Mouse (Mus musculus) bone marrow, adult 2 months (tissue): ENCODE data around the gene Atp4a. TPM values are rescaled to one million over a fixed set of nuclear protein-coding genes. Genes with fewer than 3 reads are reported as not detected.

Source experiments
- H3K27ac ChIP-seq: fragments of 200-500 bp; 2 replicates; pipeline ENCODE4 v1.5.1; 2012; ENCODE audit warnings: low read depth, mild to moderate bottlenecking, control low read depth, inconsistent platforms, low read length; ENCODE audit not compliant: control insufficient read depth, poor library complexity, insufficient read depth
- H3K4me1 ChIP-seq: fragments of 200-500 bp; 2 replicates; pipeline ENCODE4 v1.6.1; 2011; ENCODE audit warnings: low read length; ENCODE audit not compliant: control insufficient read depth, insufficient read depth
- H3K4me3 ChIP-seq: fragments of 200-500 bp; replicated peaks from 2 replicates; pipeline ENCODE3; 2011; ENCODE audit warnings: mild to moderate bottlenecking, low read depth, low read length, control low read depth; ENCODE audit not compliant: control insufficient read depth
- CTCF ChIP-seq: fragments of 200-500 bp; IDR thresholded peaks from 2 replicates; pipeline ENCODE4 v1.5.1; 2011; ENCODE audit warnings: low read length, control low read depth; ENCODE audit not compliant: control insufficient read depth, insufficient read depth
- POLR2A ChIP-seq: fragments of 200-500 bp; IDR thresholded peaks from 2 replicates; pipeline ENCODE4 v1.6.1; 2011; ENCODE audit warnings: low read depth, mild to moderate bottlenecking, control low read depth, low read length, borderline replicate concordance; ENCODE audit not compliant: control insufficient read depth
- WGBS: fragments of 180-500 bp; shearing (Covaris S2); methylation state at CpG from one replicate; pipeline ENCODE4 v1.1.7; 2018; 5-methylcytosine and 5-hydroxymethylcytosine counted together
- polyA plus RNA-seq: library from polyadenylated mRNA; stranded (reverse); fragments of >200 nt; gene quantifications from 2 replicates; pipeline ENCODE4 v1.2.4, GENCODE M21; 2011; ENCODE audit warnings: low replicate concordance; ENCODE audit not compliant: missing spikeins, insufficient read depth, insufficient read length

Atp4a gene
- polyA plus RNA-seq, 1 experiment = 0.95 TPM

- 81% methylated on average over 6 of the region's 6 CpGs for WGBS
- no peak for TF ChIP-seq POLR2A
- no peak for TF ChIP-seq CTCF
- Histone ChIP-seq H3K4me3 (no peak overlapping the region), H3K27ac (no peak overlapping the region), H3K4me1 (no peaks in the 10 kb centered on the region; the same call in 1 of the 2 replicates)
Measured at GRCm38 (mm10) chr7:30688325-30688724, 23.7 kb upstream of the Atp4a start.

DNA sequence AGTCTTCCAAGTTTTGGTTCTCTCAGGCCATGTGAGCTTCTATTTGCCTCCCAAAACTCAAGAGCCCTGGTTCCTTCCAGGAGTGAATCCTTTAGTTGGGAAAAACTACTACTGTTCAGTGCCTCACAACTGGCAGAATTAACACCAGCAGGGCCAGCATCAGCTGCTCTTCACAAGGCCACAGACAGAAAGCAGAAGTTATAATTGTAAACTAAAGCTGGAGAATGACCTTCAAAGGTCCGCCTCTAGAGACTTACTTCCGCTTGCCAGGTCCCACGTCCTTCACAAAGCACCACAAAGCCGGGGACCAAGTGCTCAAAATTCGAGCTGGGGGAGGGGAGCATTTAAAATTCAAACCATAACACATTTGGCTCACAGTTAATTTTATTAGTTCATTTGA is 13.9 kb upstream of the Atp4a start:
- H3K4me1 ChIP-seq = peaks cover 2% of the 10 kb centered on the region; the same call in 1 of the 2 replicates
- no peak overlapping the region for H3K4me3 ChIP-seq
- peak overlapping the region; percentile 52; the same call in 1 of the 2 replicates for H3K27ac ChIP-seq
- WGBS = 3% methylated on average over 5 of the region's 5 CpGs
- TF ChIP-seq CTCF (no peak), POLR2A (no peak)

DNA sequence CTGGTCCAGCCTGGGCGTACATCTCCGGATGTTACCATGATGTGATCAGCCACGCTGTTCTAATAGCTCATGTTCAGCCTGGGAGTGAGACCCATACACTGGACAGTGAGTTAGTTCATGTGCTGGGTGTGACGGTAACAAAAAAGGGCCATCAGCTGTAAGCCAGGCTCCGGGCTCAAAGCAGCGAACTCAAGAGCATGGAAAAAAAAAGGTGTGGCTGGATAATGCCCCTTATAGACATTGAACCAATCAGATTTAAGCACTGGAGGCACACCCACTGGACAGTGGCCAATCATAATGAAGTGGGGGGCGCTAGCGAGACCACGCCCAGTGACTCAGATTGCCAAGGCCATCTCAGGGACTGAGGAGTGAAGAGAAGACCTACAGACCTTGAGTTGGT is 13.4 kb upstream of the Atp4a start, which contains the start of gene 2200002J24Rik:
Gene 2200002J24Rik (plus strand): TSS at position 338 of the 400 bp plus-strand sequence.
- H3K27ac ChIP-seq = peak within 1 kb of the TSS; percentile 52; the same call in 1 of the 2 replicates
- H3K4me3 ChIP-seq = no peak within 1 kb of the TSS
- no peak for TF ChIP-seq POLR2A
- TF ChIP-seq CTCF = no peak
- H3K4me1 ChIP-seq = peaks cover 2% of the 10 kb centered on the region; the same call in 1 of the 2 replicates
- WGBS = 46% methylated on average over 9 of the region's 9 CpGs

GRCm38 (mm10) chr7:30706214-30706882 is 5.7 kb upstream of the Atp4a start:
- no peak overlapping the region for H3K27ac ChIP-seq
- H3K4me1 ChIP-seq = no peaks in the 10 kb centered on the region
- WGBS = 56% methylated on average over 8 of the region's 8 CpGs
- TF ChIP-seq POLR2A = no peak
- no peak for TF ChIP-seq CTCF
- no peak overlapping the region for H3K4me3 ChIP-seq

GRCm38 (mm10) chr7:30707441-30707840 is 4.6 kb upstream of the Atp4a start:
- H3K4me1 ChIP-seq = no peaks in the 10 kb centered on the region
- no peak overlapping the region for H3K4me3 ChIP-seq
- 76% methylated on average over 1 of the region's 1 CpGs for WGBS
- no peak overlapping the region for H3K27ac ChIP-seq
- TF ChIP-seq POLR2A (no peak), CTCF (no peak)

DNA sequence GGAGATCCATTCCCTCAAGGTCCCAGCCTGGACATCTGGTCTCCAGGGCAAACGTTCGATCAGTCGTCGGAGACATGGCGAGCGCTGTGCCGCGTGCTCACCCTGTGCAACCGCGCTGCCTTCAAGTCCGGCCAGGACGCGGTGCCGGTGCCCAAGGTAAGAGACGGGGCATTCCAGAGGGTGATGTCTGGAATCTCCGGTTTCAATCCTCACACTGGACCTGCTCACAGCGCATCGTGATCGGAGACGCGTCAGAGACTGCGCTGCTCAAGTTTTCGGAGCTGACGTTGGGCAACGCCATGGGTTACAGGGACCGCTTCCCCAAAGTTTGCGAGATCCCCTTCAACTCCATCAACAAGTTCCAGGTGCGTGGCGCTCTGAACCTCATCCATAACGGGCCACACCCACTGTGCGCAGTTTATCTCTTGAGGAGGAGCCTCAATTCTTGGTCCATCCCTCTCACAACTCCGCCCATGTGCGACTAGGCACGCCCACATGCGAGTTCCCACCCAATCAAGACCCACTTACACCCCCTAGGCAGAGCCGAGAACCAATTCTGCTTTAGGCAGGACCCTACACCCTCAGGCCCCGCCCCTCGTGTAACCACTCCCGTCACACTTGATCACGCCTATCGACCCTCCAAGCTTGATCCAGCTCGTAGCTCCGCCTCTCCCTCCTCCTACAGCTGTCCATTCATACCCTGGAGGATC is 5.2 kb downstream of the Atp4a start:
- peaks cover 3% of the 10 kb centered on the region; the same call in 1 of the 2 replicates for H3K4me1 ChIP-seq
- TF ChIP-seq CTCF (no peak), POLR2A (no peak)
- 5% methylated on average over 43 of the region's 43 CpGs for WGBS

DNA sequence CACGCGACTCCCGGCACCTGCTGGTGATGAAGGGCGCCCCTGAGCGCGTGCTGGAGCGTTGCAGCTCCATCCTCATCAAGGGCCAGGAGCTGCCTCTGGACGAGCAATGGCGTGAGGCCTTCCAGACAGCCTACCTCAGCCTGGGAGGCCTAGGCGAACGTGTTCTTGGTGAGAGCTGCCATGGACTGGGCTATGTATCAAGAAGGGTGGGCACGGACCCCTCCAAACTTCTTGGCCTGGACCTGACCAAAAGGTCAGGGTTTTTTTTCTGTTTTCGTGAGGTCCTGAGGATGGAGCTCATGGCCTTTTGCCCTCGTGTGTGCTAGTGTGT is 5.7 kb downstream of the Atp4a start:
- 24% methylated on average over 14 of the region's 14 CpGs for WGBS
- Histone ChIP-seq H3K4me1 (peaks cover 3% of the 10 kb centered on the region; the same call in 1 of the 2 replicates), H3K27ac (no peak overlapping the region; the same call in 1 of the 2 replicates), H3K4me3 (peak overlapping the region; percentile 16)
- TF ChIP-seq POLR2A = no peak
- TF ChIP-seq CTCF = no peak

More for the DNA sequence above, 5.2 kb downstream of the Atp4a start:
- H3K4me3 ChIP-seq = peak overlapping the region; percentile 19
- H3K27ac ChIP-seq = no peak overlapping the region; the same call in 1 of the 2 replicates

- WGBS = 84% methylated on average over 5 of the region's 5 CpGs
- H3K27ac ChIP-seq = no peak overlapping the region
- H3K4me1 ChIP-seq = peaks cover 3% of the 10 kb centered on the region; the same call in 1 of the 2 replicates
- H3K4me3 ChIP-seq = no peak overlapping the region
- TF ChIP-seq POLR2A = no peak
- no peak for TF ChIP-seq CTCF
Measured at GRCm38 (mm10) chr7:30719669-30720068, 7.7 kb downstream of the Atp4a start.
